Mouse (Mus musculus): ENCODE results near the gene Hace1. TPM values are rescaled to one million over a fixed set of nuclear protein-coding genes. Genes with fewer than 3 reads are reported as not detected.

Gene Hace1
- polyA plus RNA-seq, 2 experiments, result 32.8 to 46.3 TPM

- DNase-seq (ENCODE audit: low read depth in 3 of 3, low spot score in 3 of 3), result no peak
- no peaks in the 10 kb centered on the region for H3K36me3 ChIP-seq (replicated peaks; ENCODE audit: control insufficient read depth, insufficient read depth, low read depth)
- H3K4me3 ChIP-seq (ENCODE audit: insufficient read depth in 1 of 2, low read depth in 2 of 2, low read length in 2 of 2), result no peak overlapping the region
- no peaks in the 10 kb centered on the region for H3K4me1 ChIP-seq (replicated peaks; ENCODE audit: control insufficient read depth in 2 of 2, insufficient read depth in 2 of 2, low read length in 1 of 2)
- no peak for ATAC-seq (ENCODE audit: insufficient read depth)
- no peak overlapping the region for H3K27ac ChIP-seq
- H3K27me3 ChIP-seq (ENCODE audit: control insufficient read depth, insufficient read depth, low read length), result no peaks in the 10 kb centered on the region
- no peak overlapping the region for H3K9ac ChIP-seq (replicated peaks)
- H3K4me2 ChIP-seq (ENCODE audit: low read depth), result no peak overlapping the region
- TF ChIP-seq EP300 (IDR thresholded peaks at IDR 0.05; ENCODE audit: low read depth), result no peak
- no peak for TF ChIP-seq CTCF (IDR thresholded peaks at IDR 0.05; ENCODE audit: low read depth)
- no peaks in the 10 kb centered on the region for H3K9me3 ChIP-seq (ENCODE audit: control insufficient read depth, low read length)
- WGBS (ENCODE audit: insufficient replicate concordance), result 91% methylated on average over 1 of the region's 1 CpGs
Observed at GRCm38 (mm10) chr10:45686191-45686590, 108.6 kb downstream of the Hace1 start.

GRCm38 (mm10) chr10:45694931-45695330 lies 117.3 kb downstream of the Hace1 start:
- Histone ChIP-seq H3K4me3 (ENCODE audit: insufficient read depth in 1 of 2, low read depth in 2 of 2, low read length in 2 of 2) (no peak overlapping the region), H3K9ac (replicated peaks) (no peak overlapping the region), H3K4me2 (ENCODE audit: low read depth) (no peak overlapping the region), H3K27ac (no peak overlapping the region), H3K36me3 (replicated peaks; ENCODE audit: control insufficient read depth, insufficient read depth, low read depth) (no peaks in the 10 kb centered on the region; the same call in none of the 2 replicates), H3K27me3 (ENCODE audit: control insufficient read depth, insufficient read depth, low read length) (no peaks in the 10 kb centered on the region), H3K9me3 (ENCODE audit: control insufficient read depth, low read length) (no peaks in the 10 kb centered on the region), H3K4me1 (replicated peaks; ENCODE audit: control insufficient read depth in 2 of 2, insufficient read depth in 2 of 2, low read length in 1 of 2) (no peaks in the 10 kb centered on the region)
- TF ChIP-seq EP300 (IDR thresholded peaks at IDR 0.05; ENCODE audit: low read depth) (no peak), CTCF (IDR thresholded peaks at IDR 0.05; ENCODE audit: low read depth) (no peak)
- DNase-seq (ENCODE audit: low read depth in 3 of 3, low spot score in 3 of 3) (no peak), ATAC-seq (ENCODE audit: insufficient read depth) (no peak)

GRCm38 (mm10) chr10:45695522-45695921 lies 117.9 kb downstream of the Hace1 start:
- TF ChIP-seq CTCF (IDR thresholded peaks at IDR 0.05; ENCODE audit: low read depth) (no peak), EP300 (IDR thresholded peaks at IDR 0.05; ENCODE audit: low read depth) (no peak)
- H3K9ac ChIP-seq (replicated peaks), result no peak overlapping the region
- DNase-seq (ENCODE audit: low read depth in 3 of 3, low spot score in 3 of 3) (no peak), ATAC-seq (ENCODE audit: insufficient read depth) (no peak)
- H3K9me3 ChIP-seq (ENCODE audit: control insufficient read depth, low read length), result no peaks in the 10 kb centered on the region
- H3K36me3 ChIP-seq (replicated peaks; ENCODE audit: control insufficient read depth, insufficient read depth, low read depth), result no peaks in the 10 kb centered on the region; the same call in none of the 2 replicates
- no peak overlapping the region for H3K4me2 ChIP-seq (ENCODE audit: low read depth)
- no peak overlapping the region for H3K4me3 ChIP-seq (ENCODE audit: insufficient read depth in 1 of 2, low read depth in 2 of 2, low read length in 2 of 2)
- no peaks in the 10 kb centered on the region for H3K27me3 ChIP-seq (ENCODE audit: control insufficient read depth, insufficient read depth, low read length)
- H3K27ac ChIP-seq, result no peak overlapping the region
- H3K4me1 ChIP-seq (replicated peaks; ENCODE audit: control insufficient read depth in 2 of 2, insufficient read depth in 2 of 2, low read length in 1 of 2), result no peaks in the 10 kb centered on the region
- WGBS (ENCODE audit: insufficient replicate concordance), result 83% methylated on average over 1 of the region's 1 CpGs

GRCm38 (mm10) chr10:45698930-45699329 lies 121.3 kb downstream of the Hace1 start:
- TF ChIP-seq EP300 (IDR thresholded peaks at IDR 0.05; ENCODE audit: low read depth), result no peak
- no peak for TF ChIP-seq CTCF (IDR thresholded peaks at IDR 0.05; ENCODE audit: low read depth)
- Histone ChIP-seq H3K36me3 (replicated peaks; ENCODE audit: control insufficient read depth, insufficient read depth, low read depth) (no peaks in the 10 kb centered on the region; the same call in none of the 2 replicates), H3K9me3 (ENCODE audit: control insufficient read depth, low read length) (no peaks in the 10 kb centered on the region), H3K4me1 (replicated peaks; ENCODE audit: control insufficient read depth in 2 of 2, insufficient read depth in 2 of 2, low read length in 1 of 2) (no peaks in the 10 kb centered on the region), H3K27ac (no peak overlapping the region), H3K27me3 (ENCODE audit: control insufficient read depth, insufficient read depth, low read length) (no peaks in the 10 kb centered on the region), H3K4me3 (ENCODE audit: insufficient read depth in 1 of 2, low read depth in 2 of 2, low read length in 2 of 2) (no peak overlapping the region), H3K9ac (replicated peaks) (no peak overlapping the region), H3K4me2 (ENCODE audit: low read depth) (no peak overlapping the region)
- 84% methylated on average over 3 of the region's 3 CpGs for WGBS (ENCODE audit: insufficient replicate concordance)
- no peak for DNase-seq (ENCODE audit: low read depth in 3 of 3, low spot score in 3 of 3)
- ATAC-seq (ENCODE audit: insufficient read depth), result no peak

GRCm38 (mm10) chr10:45706849-45707248 lies 129.2 kb downstream of the Hace1 start:
- H3K9ac ChIP-seq (replicated peaks), result no peak overlapping the region
- WGBS (ENCODE audit: insufficient replicate concordance), result 87% methylated on average over 2 of the region's 2 CpGs
- DNase-seq (ENCODE audit: low read depth in 3 of 3, low spot score in 3 of 3), result no peak
- H3K4me3 ChIP-seq (ENCODE audit: insufficient read depth in 1 of 2, low read depth in 2 of 2, low read length in 2 of 2), result no peak overlapping the region
- no peak overlapping the region for H3K27ac ChIP-seq
- no peaks in the 10 kb centered on the region for H3K27me3 ChIP-seq (ENCODE audit: control insufficient read depth, insufficient read depth, low read length)
- H3K9me3 ChIP-seq (ENCODE audit: control insufficient read depth, low read length), result no peaks in the 10 kb centered on the region
- no peaks in the 10 kb centered on the region for H3K4me1 ChIP-seq (replicated peaks; ENCODE audit: control insufficient read depth in 2 of 2, insufficient read depth in 2 of 2, low read length in 1 of 2)
- peaks cover 5% of the 10 kb centered on the region for H3K36me3 ChIP-seq (replicated peaks; ENCODE audit: control insufficient read depth, insufficient read depth, low read depth)
- no peak for TF ChIP-seq CTCF (IDR thresholded peaks at IDR 0.05; ENCODE audit: low read depth)
- no peak for TF ChIP-seq EP300 (IDR thresholded peaks at IDR 0.05; ENCODE audit: low read depth)
- no peak overlapping the region for H3K4me2 ChIP-seq (ENCODE audit: low read depth)
- ATAC-seq (ENCODE audit: insufficient read depth), result no peak
